Mouse (Mus musculus) adrenal gland, postnatal 14 days (tissue): ENCODE data around the gene Cys1. TPM values are rescaled to one million over a fixed set of nuclear protein-coding genes. Genes with fewer than 3 reads are reported as not detected.
"Not testable (repeated sequence)": the region's sequence is repeated elsewhere in the genome, so short reads cannot be mapped to it uniquely, and the experiment has no call there.

ENCODE experiments used
- DNase-seq: peaks from one replicate; pipeline ENCODE4 v3.0.0; 2021; ENCODE audit warnings: mixed read lengths
- total RNA-seq: library from RNA; stranded (reverse); gene quantifications from 2 replicates; pipeline ENCODE4 v1.2.3, GENCODE M21; 2021

Cys1 gene
- total RNA-seq, 1 experiment from 2014 or later = 3.9 TPM

DNA sequence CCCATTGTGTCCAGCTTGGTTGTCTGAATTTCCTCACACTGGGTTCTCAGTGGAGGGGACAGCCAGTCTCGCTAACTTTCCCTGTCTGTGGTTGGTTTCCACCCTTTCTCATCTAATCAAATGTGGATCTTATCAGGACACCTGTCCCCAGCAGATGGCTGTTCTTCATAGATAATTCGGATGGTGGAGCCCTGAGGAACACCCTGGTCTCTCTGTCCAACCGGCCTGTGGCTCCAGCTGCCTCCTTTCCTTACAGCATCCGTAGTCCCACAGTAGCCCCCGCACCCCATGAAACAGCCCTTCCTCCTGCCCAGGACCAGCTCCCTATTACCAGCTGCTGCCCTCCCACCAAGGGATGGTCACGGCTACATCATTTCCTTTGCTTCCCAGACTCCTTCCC, 35.7 kb downstream of the Cys1 start:
- DNase-seq = no peak

- no peak for DNase-seq
Observed at GRCm38 (mm10) chr12:24644125-24644571, 37.5 kb downstream of the Cys1 start.

GRCm38 (mm10) chr12:24642370-24642802, 39.2 kb downstream of the Cys1 start:
- DNase-seq = peak; percentile 88

- not testable (repeated sequence) for DNase-seq
Observed at GRCm38 (mm10) chr12:24638787-24639186, 42.8 kb downstream of the Cys1 start.

GRCm38 (mm10) chr12:24634648-24635047, 47.0 kb downstream of the Cys1 start:
- no peak for DNase-seq

DNA sequence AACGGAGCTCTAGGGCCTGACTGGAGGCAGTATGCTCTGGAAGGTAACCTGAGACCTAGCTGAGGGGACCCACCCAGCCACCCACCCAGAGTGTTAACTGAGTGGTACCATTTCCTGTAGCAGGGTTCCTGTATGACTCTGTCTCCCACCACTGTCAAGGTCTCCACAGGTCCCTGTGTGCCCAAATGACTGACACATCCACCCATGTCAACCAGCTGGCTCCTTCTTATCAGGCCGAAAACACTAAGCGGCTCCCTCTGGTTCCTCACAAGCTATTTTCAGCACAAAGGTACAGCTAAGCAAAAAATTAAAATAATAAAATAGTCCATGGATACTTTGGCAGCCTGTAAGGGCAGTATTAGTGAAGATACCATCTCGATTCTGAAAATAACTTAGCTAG, 47.4 kb downstream of the Cys1 start:
- no peak for DNase-seq

GRCm38 (mm10) chr12:24633753-24634191, 47.8 kb downstream of the Cys1 start:
- DNase-seq = peak; percentile 31

DNA sequence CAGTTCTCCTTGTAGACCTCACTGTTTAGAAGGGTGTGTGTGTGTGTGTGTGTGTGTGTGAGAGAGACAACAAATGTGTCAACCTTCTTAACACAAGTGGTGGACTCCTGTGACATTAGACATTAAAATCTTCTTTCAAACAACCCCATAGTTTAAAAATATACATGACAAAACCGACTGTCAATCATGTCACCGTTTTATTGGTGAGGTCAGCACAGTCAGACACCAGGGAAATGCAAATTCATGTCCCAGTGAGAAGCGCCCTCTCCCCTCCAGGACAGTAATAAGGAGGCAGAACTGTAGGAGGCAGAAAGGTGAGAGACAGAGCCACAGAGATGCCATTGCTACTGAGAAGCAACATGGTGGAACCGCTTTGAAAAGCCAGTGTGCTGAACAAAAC, 49.2 kb downstream of the Cys1 start:
- no peak for DNase-seq

- peak; percentile 70 for DNase-seq
Observed at GRCm38 (mm10) chr12:24630220-24630619, 51.4 kb downstream of the Cys1 start.

GRCm38 (mm10) chr12:24627215-24627614, 54.4 kb downstream of the Cys1 start:
- peak; percentile 34 for DNase-seq

- no peak for DNase-seq
Observed at GRCm38 (mm10) chr12:24626401-24626800, 55.2 kb downstream of the Cys1 start.

DNA sequence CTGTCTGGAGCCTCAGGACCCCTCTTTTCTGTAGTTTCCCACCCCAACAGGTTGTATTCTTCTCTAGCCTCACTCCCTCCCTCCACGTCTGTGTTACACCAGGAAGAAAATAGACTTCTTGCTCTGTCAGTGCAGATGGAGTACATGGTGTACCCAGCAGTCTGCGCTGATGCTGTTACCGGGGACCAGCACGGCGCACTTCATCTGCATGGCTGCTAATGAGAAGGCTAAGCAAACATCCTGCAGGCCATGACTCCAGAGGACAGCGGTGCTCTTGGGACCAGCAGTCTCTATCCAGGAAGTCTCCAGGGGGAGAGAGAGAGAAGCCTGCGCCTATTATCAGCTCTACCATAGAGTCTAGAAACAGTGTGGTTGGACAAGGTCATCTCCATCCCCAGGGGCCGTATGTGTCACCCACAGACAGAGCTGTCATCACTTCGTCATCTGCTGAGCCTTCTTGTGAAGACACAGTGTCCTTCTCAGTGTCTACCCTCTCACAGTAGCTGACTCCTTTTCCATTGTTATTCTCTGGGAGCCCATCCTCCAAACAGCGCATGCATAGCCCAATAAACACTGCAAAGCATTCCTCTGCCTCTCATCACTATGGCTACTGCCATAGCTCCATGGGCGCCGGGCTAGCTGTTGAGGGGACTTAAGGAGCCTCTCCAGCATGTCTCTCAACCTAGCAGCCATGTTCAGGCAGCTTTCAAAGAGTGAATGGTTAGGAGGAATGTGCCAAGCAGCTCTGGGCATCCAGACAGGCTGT, 57.9 kb downstream of the Cys1 start:
- peak; percentile 48 for DNase-seq

DNA sequence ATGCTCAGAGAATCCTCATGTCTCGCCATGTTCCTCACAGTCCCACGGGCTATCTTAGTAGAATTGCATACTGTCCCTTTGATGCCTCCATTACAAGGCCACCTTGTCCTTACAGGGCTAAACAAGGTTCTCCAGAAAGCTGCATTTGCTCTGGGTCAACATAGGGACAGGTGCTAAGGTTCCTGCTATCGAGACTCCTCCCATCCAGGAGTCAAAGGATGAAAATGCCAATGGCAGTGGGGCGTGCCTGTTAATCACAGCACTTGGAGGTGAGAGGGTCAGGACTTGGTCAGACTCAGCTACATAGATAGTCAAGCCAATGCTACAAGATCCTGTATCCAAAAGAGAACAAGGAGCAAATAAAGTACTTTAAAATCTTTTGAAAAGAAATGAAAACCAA, 62.2 kb downstream of the Cys1 start:
- DNase-seq = no peak

Other genes starting within 250 kb of the Cys1 start
- gene Taf1b, start 183.5 kb downstream of the Cys1 start, total RNA-seq = 13.4 and 15.1 TPM in 2 replicates
- 1.1 and 1.2 TPM in 2 replicates for gene Grhl1, start 109.5 kb downstream of the Cys1 start, total RNA-seq
- 13.7 and 17.3 TPM in 2 replicates for gene Klf11, start 30.5 kb downstream of the Cys1 start, total RNA-seq
- 42.1 and 56.4 TPM in 2 replicates for gene Rrm2, start 26.4 kb upstream of the Cys1 start, total RNA-seq
- gene Mboat2, start 149.1 kb upstream of the Cys1 start, total RNA-seq = 17.1 and 17.9 TPM in 2 replicates